Mouse (Mus musculus) lung, postnatal 0 days (tissue): ENCODE results near the gene Flt1. TPM values are rescaled to one million over a fixed set of nuclear protein-coding genes. Genes with fewer than 3 reads are reported as not detected.
A peak's percentile ranks its signal among the peaks of the same experiment; 100 is the strongest.

ENCODE experiments used
- ATAC-seq: fragments of 200-750 bp; cut with Nextera tagmentation; 2 replicates; pipeline ENCODE4 v1.8.0; 2017; ENCODE audit warnings: moderate library complexity
- DNase-seq: peaks from one replicate; pipeline ENCODE4 v3.0.0-alpha.2; 2016; ENCODE audit warnings: low spot score
- H3K27ac ChIP-seq: fragments of 300-500 bp; sonication (generic); 2 replicates; pipeline ENCODE4 v1.5.1; 2014; ENCODE audit warnings: antibody characterized with exemption, mild to moderate bottlenecking, low read length, mixed read lengths
- H3K27me3 ChIP-seq: fragments of 300-500 bp; sonication (generic); replicated peaks from 2 replicates; pipeline ENCODE4 v1.6.1; 2014; ENCODE audit warnings: low read length, mixed read lengths; ENCODE audit not compliant: insufficient read depth
- H3K36me3 ChIP-seq: fragments of 300-500 bp; sonication (generic); 2 replicates; pipeline ENCODE4 v1.6.1; 2014; ENCODE audit warnings: low read length, mixed read lengths; ENCODE audit not compliant: insufficient read depth
- H3K4me1 ChIP-seq: fragments of 300-500 bp; sonication (generic); 2 replicates; pipeline ENCODE4 v1.6.1; 2014; ENCODE audit warnings: antibody characterized with exemption, low read depth, low read length, mixed read lengths; ENCODE audit not compliant: insufficient read depth
- H3K4me2 ChIP-seq: fragments of 300-500 bp; sonication (generic); replicated peaks from 2 replicates; pipeline ENCODE4 v1.6.1; 2014; ENCODE audit warnings: low read depth, mild to moderate bottlenecking, low read length, moderate library complexity, mixed read lengths
- H3K4me3 ChIP-seq: fragments of 300-500 bp; sonication (generic); 2 replicates; pipeline ENCODE4 v1.5.1; 2014; ENCODE audit warnings: low read depth, low read length
- H3K9ac ChIP-seq: fragments of 300-500 bp; sonication (generic); replicated peaks from 2 replicates; pipeline ENCODE4 v1.6.1; 2014; ENCODE audit warnings: low read depth, mild to moderate bottlenecking
- H3K9me3 ChIP-seq: fragments of 300-500 bp; sonication (generic); 2 replicates; pipeline ENCODE4 v1.6.1; 2016; ENCODE audit warnings: low read length, mixed read lengths
- CTCF ChIP-seq: IDR thresholded peaks from 2 replicates; pipeline ENCODE4 v1.5.1; 2016; ENCODE audit warnings: antibody characterized with exemption, mild to moderate bottlenecking
- EP300 ChIP-seq: IDR thresholded peaks from 2 replicates; pipeline ENCODE4 v1.6.1; 2016; ENCODE audit warnings: antibody characterized with exemption, mild to moderate bottlenecking, control low read depth
- WGBS: fragments of 180-500 bp; shearing (Covaris S2); extraction: QIAGEN DNeasy Blood & Tissue Kit; methylation state at CpG from one replicate; pipeline ENCODE4 v1.1.7; 2014; 5-methylcytosine and 5-hydroxymethylcytosine counted together
- polyA plus RNA-seq: library from polyadenylated mRNA; unstranded; fragments of >200 nt; fragmentation: Nextera tagmentation; extraction: Ambion mirVana; gene quantifications from 2 replicates; pipeline ENCODE4 v1.2.1, GENCODE M21; 2015

The Flt1 gene
- polyA plus RNA-seq, 1 experiment from 2014 or later, result 18.1 TPM

DNA sequence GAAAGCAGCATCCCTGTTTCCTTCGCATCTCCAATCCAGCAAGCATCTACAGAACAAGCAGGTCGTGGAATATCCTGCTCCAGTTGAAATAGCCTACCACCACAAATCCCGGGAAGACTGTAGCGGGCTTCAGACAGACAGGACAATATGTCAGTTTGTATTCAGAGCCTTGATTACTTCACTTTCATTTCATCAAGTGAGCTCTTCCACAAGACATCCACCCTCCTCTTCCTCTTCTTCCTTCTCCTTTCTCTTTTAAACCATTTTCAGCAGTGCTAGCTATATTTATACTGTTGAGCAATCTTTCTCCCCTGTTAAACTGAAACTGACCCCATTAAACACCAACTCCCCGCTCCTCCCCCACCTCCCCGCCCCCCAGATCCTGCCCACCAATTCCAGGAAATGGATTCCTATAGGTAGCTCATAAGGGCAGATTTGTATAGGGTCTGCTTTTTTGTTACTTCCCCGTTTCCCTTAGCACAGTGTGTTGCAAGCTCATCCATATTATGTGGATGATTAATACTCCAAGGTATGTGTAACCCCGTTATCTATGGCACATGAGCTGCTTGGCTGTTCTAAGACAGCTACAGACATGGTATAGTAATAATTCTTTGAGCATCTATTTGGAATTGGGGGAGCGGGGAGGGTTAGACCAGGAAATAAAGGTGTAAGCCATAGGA lies 33.0 kb upstream of the Flt1 start:
- DNase-seq (no peak), ATAC-seq (no peak)
- Histone ChIP-seq H3K4me2 (peak overlapping the region; percentile 45), H3K9ac (no peak overlapping the region), H3K27ac (no peak overlapping the region), H3K36me3 (no peaks in the 10 kb centered on the region), H3K9me3 (no peaks in the 10 kb centered on the region), H3K4me3 (peak overlapping the region; percentile 24), H3K27me3 (no peaks in the 10 kb centered on the region), H3K4me1 (no peaks in the 10 kb centered on the region)
- WGBS, result 59% methylated on average over 9 of the region's 9 CpGs
- TF ChIP-seq CTCF (no peak), EP300 (no peak)

- no peak overlapping the region for H3K9ac ChIP-seq
- DNase-seq, result peak; percentile 62
- peaks cover under 1% of the 10 kb centered on the region; the same call in 1 of the 2 replicates for H3K27me3 ChIP-seq
These were observed 32.2 kb upstream of the Flt1 start for GRCm38 (mm10) chr5:147757832-147758587.

GRCm38 (mm10) chr5:147752914-147753341 lies 27.1 kb upstream of the Flt1 start:
- peak overlapping the region; percentile 48 for H3K4me2 ChIP-seq
- no peaks in the 10 kb centered on the region for H3K36me3 ChIP-seq
- H3K4me3 ChIP-seq, result no peak overlapping the region
- H3K27ac ChIP-seq, result no peak overlapping the region
- peaks cover 14% of the 10 kb centered on the region; the same call in 1 of the 2 replicates for H3K4me1 ChIP-seq
- no peak overlapping the region for H3K9ac ChIP-seq
- DNase-seq, result peak; percentile 51
- no peaks in the 10 kb centered on the region for H3K9me3 ChIP-seq
- 3% methylated on average over 25 of the region's 25 CpGs for WGBS
- peak; percentile 79 for TF ChIP-seq EP300
- no peak for TF ChIP-seq CTCF
- peak; percentile 69 for ATAC-seq
- H3K27me3 ChIP-seq, result peaks cover 9% of the 10 kb centered on the region

More at GRCm38 (mm10) chr5:147757832-147758587, 32.2 kb upstream of the Flt1 start:
- Histone ChIP-seq H3K9me3 (no peaks in the 10 kb centered on the region), H3K4me3 (peak overlapping the region; percentile 24), H3K4me1 (peaks cover 4% of the 10 kb centered on the region; the same call in 1 of the 2 replicates), H3K27ac (no peak overlapping the region), H3K4me2 (peak overlapping the region; percentile 45), H3K36me3 (no peaks in the 10 kb centered on the region)
- peak; percentile 37 for TF ChIP-seq CTCF
- no peak for TF ChIP-seq EP300
- 49% methylated on average over 12 of the region's 12 CpGs for WGBS
- 0 out of 2 replicates have a peak, but pooled peaks have one; percentile 46 for ATAC-seq

DNA sequence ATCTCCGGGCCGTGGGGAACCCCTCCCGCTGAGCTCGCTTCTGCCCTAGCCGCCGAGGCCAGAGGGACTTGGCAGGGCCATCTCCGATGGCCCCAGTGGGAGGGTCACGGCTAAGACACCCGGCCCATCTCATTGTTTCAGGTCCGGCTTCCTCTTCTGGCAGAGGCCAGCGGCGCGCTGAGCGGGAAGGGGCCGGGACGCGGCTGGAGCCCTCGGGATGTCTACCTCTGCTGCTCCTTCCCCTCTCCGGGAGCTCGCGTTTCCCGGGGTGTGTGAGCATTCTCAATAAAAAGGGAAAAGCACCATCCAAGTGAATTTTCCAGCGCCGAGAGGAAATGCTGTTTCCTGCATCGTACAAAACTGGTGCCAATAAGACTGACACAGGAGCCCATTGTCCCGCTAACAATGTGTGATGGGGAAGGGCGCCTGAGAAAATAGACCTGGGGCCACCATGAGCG lies 25.9 kb upstream of the Flt1 start:
- Histone ChIP-seq H3K27me3 (peaks cover 9% of the 10 kb centered on the region), H3K9me3 (no peaks in the 10 kb centered on the region), H3K4me2 (peak overlapping the region; percentile 38), H3K27ac (peak overlapping the region; percentile 57), H3K4me3 (peak overlapping the region; percentile 10; the same call in 1 of the 2 replicates), H3K9ac (no peak overlapping the region), H3K4me1 (peaks cover 14% of the 10 kb centered on the region; the same call in 1 of the 2 replicates), H3K36me3 (no peaks in the 10 kb centered on the region)
- TF ChIP-seq EP300, result peak; percentile 56
- TF ChIP-seq CTCF, result no peak
- ATAC-seq (peak; percentile 88), DNase-seq (peak; percentile 64)
- WGBS, result under 1% methylated on average over 26 of the region's 28 CpGs

DNA sequence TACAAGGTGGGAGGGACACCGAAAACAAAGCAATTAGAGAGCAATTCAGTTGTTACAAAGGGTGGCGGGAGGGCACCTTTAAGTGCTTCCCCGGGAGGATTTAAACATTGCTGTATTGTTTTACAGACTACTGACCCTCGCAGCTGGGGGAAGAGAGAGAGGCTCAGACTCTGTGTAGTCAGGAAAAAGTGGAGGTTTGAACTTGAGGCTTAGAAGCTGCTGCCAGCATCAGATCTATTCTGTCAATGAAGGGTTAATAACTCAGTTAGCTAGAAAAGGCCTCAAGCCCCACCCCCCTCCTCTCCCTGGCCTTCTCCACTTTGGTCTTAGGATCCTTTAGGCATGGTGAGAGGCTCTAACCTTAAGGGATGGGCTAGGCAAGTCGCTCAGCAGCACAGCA lies 24.2 kb upstream of the Flt1 start:
- WGBS, result 30% methylated on average over 5 of the region's 5 CpGs
- Histone ChIP-seq H3K4me2 (no peak overlapping the region), H3K27ac (no peak overlapping the region), H3K9me3 (no peaks in the 10 kb centered on the region), H3K36me3 (no peaks in the 10 kb centered on the region), H3K4me1 (peaks cover 14% of the 10 kb centered on the region; the same call in 1 of the 2 replicates), H3K27me3 (peaks cover 9% of the 10 kb centered on the region), H3K4me3 (no peak overlapping the region), H3K9ac (no peak overlapping the region)
- no peak for TF ChIP-seq CTCF
- TF ChIP-seq EP300, result no peak
- no peak for ATAC-seq
- DNase-seq, result no peak

DNA sequence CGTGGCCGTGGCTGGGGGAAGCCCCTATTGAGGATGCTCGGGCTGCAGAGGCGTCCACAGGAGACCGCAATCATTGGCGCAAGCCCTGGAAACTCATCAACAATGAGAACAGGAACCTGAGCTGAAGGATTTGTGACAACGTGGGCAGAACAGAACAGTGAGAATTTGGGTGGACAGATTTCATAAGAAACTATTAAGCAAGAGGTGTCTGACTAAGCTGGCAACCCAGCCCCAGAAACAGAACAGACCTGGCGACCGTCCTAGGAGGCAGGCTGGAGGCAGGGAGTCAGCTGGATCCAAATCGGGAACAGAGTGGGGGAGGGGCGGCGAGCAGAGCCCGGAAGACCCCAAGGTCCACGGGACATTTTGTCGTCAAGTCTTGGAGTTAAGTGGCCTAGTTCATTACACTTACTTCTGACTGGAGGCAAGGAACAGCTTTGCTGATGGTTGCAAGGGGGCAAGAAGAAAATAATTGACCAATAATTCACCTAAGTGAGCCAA lies 22.3 kb upstream of the Flt1 start:
- Histone ChIP-seq H3K9ac (no peak overlapping the region), H3K4me1 (peaks cover 10% of the 10 kb centered on the region; the same call in 1 of the 2 replicates), H3K27ac (no peak overlapping the region), H3K27me3 (peaks cover 9% of the 10 kb centered on the region), H3K4me3 (no peak overlapping the region), H3K4me2 (peak overlapping the region; percentile 28), H3K9me3 (no peaks in the 10 kb centered on the region), H3K36me3 (no peaks in the 10 kb centered on the region)
- WGBS, result 7% methylated on average over 15 of the region's 15 CpGs
- TF ChIP-seq CTCF (no peak), EP300 (no peak; the same call in 1 of the 2 replicates)
- DNase-seq, result peak; percentile 58
- ATAC-seq, result peak; percentile 32; the same call in 1 of the 2 replicates
